Mouse (Mus musculus): ENCODE results near the gene Klhdc7b.

- no peak for TF ChIP-seq GATA1 (IDR thresholded peaks at IDR 0.05; ENCODE audit: low read length)
- no peak for TF ChIP-seq TAL1 (IDR thresholded peaks at IDR 0.05; ENCODE audit: low read length)
Measured at GRCm38 (mm10) chr15:89336422-89336821, 48.3 kb upstream of the Klhdc7b start.

Measured in erythroblast, embryonic 14.5 days (primary cell).